Mouse (Mus musculus) ES-Bruce4 (cell line): ENCODE measurements around the gene Mpzl3. TPM values are rescaled to one million over a fixed set of nuclear protein-coding genes. Genes with fewer than 3 reads are reported as not detected.

Experiments
- H3K27ac ChIP-seq: 2 replicates; pipeline ENCODE4 v1.5.1; 2012; ENCODE audit warnings: low read length, inconsistent platforms; ENCODE audit not compliant: insufficient read depth
- H3K27me3 ChIP-seq: 2 replicates; pipeline ENCODE4 v1.6.1; 2012; ENCODE audit warnings: mild to moderate bottlenecking, low read length, inconsistent platforms; ENCODE audit not compliant: control insufficient read depth, poor library complexity, insufficient read depth, severe bottlenecking
- H3K36me3 ChIP-seq: 2 replicates; pipeline ENCODE4 v1.6.1; 2012; ENCODE audit warnings: inconsistent platforms, mild to moderate bottlenecking, low read length, moderate library complexity; ENCODE audit not compliant: control insufficient read depth, poor library complexity, insufficient read depth, severe bottlenecking
- H3K4me1 ChIP-seq: one replicate; pipeline ENCODE4 v1.8.1; 2011; ENCODE audit warnings: low read length; ENCODE audit not compliant: control insufficient read depth, insufficient read depth
- H3K4me3 ChIP-seq: 2 replicates; pipeline ENCODE4 v1.5.1; 2011; ENCODE audit warnings: low read depth, mild to moderate bottlenecking, low read length
- H3K9ac ChIP-seq: 2 replicates; pipeline ENCODE4 v1.6.1; 2012; ENCODE audit warnings: low read depth, mild to moderate bottlenecking, inconsistent platforms; ENCODE audit not compliant: poor library complexity, severe bottlenecking
- H3K9me3 ChIP-seq: replicated peaks from 2 replicates; pipeline ENCODE4 v1.6.1; 2012; ENCODE audit warnings: mild to moderate bottlenecking, low read length, inconsistent platforms; ENCODE audit not compliant: control insufficient read depth, poor library complexity, insufficient read depth, severe bottlenecking
- CTCF ChIP-seq: IDR thresholded peaks from one replicate; pipeline ENCODE4 v1.8.1; 2011; ENCODE audit warnings: low read depth, low read length
- EP300 ChIP-seq: IDR thresholded peaks from 2 replicates; pipeline ENCODE4 v1.6.1; 2011; ENCODE audit warnings: low read depth, low read length; ENCODE audit not compliant: insufficient read depth
- POLR2A ChIP-seq: IDR thresholded peaks from one replicate; pipeline ENCODE4 v1.8.1; 2011; ENCODE audit warnings: low read length; ENCODE audit not compliant: insufficient read depth
- polyA plus RNA-seq: library from polyadenylated mRNA; stranded (reverse); fragments of >200 nt; gene quantifications from 2 replicates; pipeline ENCODE4 v1.2.4, GENCODE M21; 2011; ENCODE audit warnings: low read depth; ENCODE audit not compliant: missing spikeins, insufficient read depth, insufficient read length

Gene Mpzl3
- polyA plus RNA-seq, 1 experiment: 6.7 TPM

GRCm38 (mm10) chr9:45066735-45067134 lies 11.7 kb downstream of the Mpzl3 start:
- Histone ChIP-seq H3K36me3 (no peaks in the 10 kb centered on the region), H3K27ac (no peak overlapping the region), H3K9ac (no peak overlapping the region), H3K4me1 (no peaks in the 10 kb centered on the region), H3K9me3 (no peaks in the 10 kb centered on the region), H3K4me3 (no peak overlapping the region), H3K27me3 (no peaks in the 10 kb centered on the region)
- TF ChIP-seq POLR2A (no peak), EP300 (no peak), CTCF (no peak)

GRCm38 (mm10) chr9:45071800-45072199 lies 16.8 kb downstream of the Mpzl3 start:
- H3K27ac ChIP-seq: no peak overlapping the region
- no peaks in the 10 kb centered on the region for H3K4me1 ChIP-seq
- TF ChIP-seq EP300: no peak
- TF ChIP-seq POLR2A: no peak
- TF ChIP-seq CTCF: no peak
- no peaks in the 10 kb centered on the region for H3K9me3 ChIP-seq
- H3K36me3 ChIP-seq: no peaks in the 10 kb centered on the region
- H3K27me3 ChIP-seq: no peaks in the 10 kb centered on the region
- H3K9ac ChIP-seq: no peak overlapping the region
- no peak overlapping the region for H3K4me3 ChIP-seq

GRCm38 (mm10) chr9:45077859-45078258 lies 22.9 kb downstream of the Mpzl3 start:
- TF ChIP-seq CTCF (no peak), POLR2A (no peak), EP300 (no peak)
- no peaks in the 10 kb centered on the region for H3K9me3 ChIP-seq
- no peak overlapping the region for H3K27ac ChIP-seq
- no peaks in the 10 kb centered on the region for H3K36me3 ChIP-seq
- H3K27me3 ChIP-seq: no peaks in the 10 kb centered on the region
- H3K4me3 ChIP-seq: no peak overlapping the region
- H3K9ac ChIP-seq: no peak overlapping the region
- H3K4me1 ChIP-seq: no peaks in the 10 kb centered on the region

- no peaks in the 10 kb centered on the region for H3K27me3 ChIP-seq
- H3K36me3 ChIP-seq: no peaks in the 10 kb centered on the region
- H3K4me1 ChIP-seq: no peaks in the 10 kb centered on the region
- no peak within 1 kb of the TSS for H3K4me3 ChIP-seq
- H3K27ac ChIP-seq: no peak within 1 kb of the TSS
- no peaks in the 10 kb centered on the region for H3K9me3 ChIP-seq
- no peak within 1 kb of the TSS for H3K9ac ChIP-seq
- TF ChIP-seq EP300: no peak
- TF ChIP-seq CTCF: no peak
- TF ChIP-seq POLR2A: no peak
Measured at GRCm38 (mm10) chr9:45079011-45079410, 24.0 kb downstream of the Mpzl3 start, which contains the start of gene Jaml. Gene Jaml, plus strand, starts transcription at chr9:45079183.

- Histone ChIP-seq H3K4me1 (no peaks in the 10 kb centered on the region), H3K9ac (no peak overlapping the region), H3K9me3 (no peaks in the 10 kb centered on the region), H3K27me3 (no peaks in the 10 kb centered on the region), H3K27ac (no peak overlapping the region), H3K36me3 (no peaks in the 10 kb centered on the region), H3K4me3 (no peak overlapping the region)
- no peak for TF ChIP-seq POLR2A
- no peak for TF ChIP-seq CTCF
- TF ChIP-seq EP300: no peak
Measured at GRCm38 (mm10) chr9:45083132-45083531, 28.1 kb downstream of the Mpzl3 start.

GRCm38 (mm10) chr9:45084556-45084955 lies 29.6 kb downstream of the Mpzl3 start:
- Histone ChIP-seq H3K4me3 (no peak overlapping the region), H3K4me1 (no peaks in the 10 kb centered on the region), H3K27ac (no peak overlapping the region), H3K9me3 (no peaks in the 10 kb centered on the region), H3K27me3 (no peaks in the 10 kb centered on the region), H3K9ac (no peak overlapping the region), H3K36me3 (no peaks in the 10 kb centered on the region)
- TF ChIP-seq CTCF: no peak
- TF ChIP-seq EP300: no peak
- no peak for TF ChIP-seq POLR2A
